Mouse (Mus musculus) erythroid progenitor cell, adult 5-6 weeks (primary cell): ENCODE data around the gene Gtf3c2. TPM values are rescaled to one million over a fixed set of nuclear protein-coding genes. Genes with fewer than 3 reads are reported as not detected.

Experiments used
- ATAC-seq: replicated peaks from 2 replicates; pipeline ENCODE4 v1.8.0; 2016; ENCODE audit warnings: moderate number of reproducible peaks, mild to moderate bottlenecking, moderate TSS enrichment, inconsistent platforms; ENCODE audit not compliant: poor library complexity, low FRiP score, severe bottlenecking
- total RNA-seq, 2 experiments: library from RNA; stranded (forward) in 1 of 2; stranded (reverse) in 1 of 2; fragments of 150-400 nt in 1 of 2; fragments of 186-747, 209-891 nt in 1 of 2; gene quantifications; 2 replicates each; pipeline versions ENCODE4 v1.2.3 to v1.2.4; 2015 to 2017; ENCODE audit warnings: low replicate concordance in 2 of 2

The Gtf3c2 gene
- total RNA-seq, 2 experiments from 2014 or later = 29.9 to 54.5 TPM

DNA sequence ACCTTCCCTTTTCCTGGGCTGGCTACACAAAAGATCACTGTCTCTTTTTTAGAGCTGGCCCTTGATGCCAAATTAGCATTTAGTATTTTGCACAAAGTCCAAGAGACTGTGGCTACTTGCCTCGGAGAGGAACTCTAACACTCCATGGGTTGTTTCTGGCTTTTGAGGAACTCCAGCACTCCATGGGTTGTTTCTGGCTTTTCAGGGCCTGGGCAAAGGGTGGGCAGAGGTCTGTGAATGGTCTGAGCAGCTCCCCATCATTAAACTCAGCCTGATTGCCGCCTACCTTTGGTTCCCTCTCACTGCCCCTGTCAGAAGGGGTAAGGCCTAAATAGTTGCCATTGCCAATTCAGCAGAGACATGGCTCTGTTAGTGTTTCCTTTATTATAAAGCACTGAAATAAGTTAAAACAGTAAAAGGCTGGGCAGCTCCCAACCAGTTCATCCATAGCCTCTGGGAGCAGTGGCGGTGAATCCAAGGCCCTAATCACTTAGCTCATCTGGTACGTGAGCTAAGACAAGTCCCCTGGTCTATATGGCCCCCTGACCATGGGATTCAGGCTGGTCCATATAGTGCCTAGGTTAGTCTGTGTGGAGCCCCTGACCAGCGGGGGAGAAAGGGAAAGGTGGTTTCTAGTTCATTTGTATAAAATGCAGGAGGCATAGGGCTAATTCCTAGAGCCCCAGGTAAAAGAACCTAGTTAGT is 18.8 kb upstream of the Gtf3c2 start:
- no peak for ATAC-seq

DNA sequence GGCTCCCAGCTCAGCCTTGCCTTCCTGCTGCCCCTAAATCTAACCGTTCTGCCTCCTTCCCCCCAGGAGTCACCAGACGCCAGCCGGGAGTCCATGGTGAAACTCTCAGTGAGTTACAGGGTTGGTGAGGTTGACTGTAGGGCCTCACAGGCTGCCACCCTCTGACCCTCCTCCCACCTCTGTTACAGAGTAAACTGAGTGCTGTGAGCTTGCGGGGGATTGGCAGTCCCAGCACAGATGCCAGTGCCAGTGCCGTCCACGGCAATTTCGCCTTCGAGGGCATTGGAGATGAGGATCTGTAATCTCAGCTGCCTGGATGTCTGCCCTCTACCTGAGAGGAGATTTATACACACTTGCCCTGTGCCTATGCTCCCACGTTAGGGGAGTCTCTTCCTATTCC is 18.2 kb upstream of the Gtf3c2 start:
- ATAC-seq = no peak

DNA sequence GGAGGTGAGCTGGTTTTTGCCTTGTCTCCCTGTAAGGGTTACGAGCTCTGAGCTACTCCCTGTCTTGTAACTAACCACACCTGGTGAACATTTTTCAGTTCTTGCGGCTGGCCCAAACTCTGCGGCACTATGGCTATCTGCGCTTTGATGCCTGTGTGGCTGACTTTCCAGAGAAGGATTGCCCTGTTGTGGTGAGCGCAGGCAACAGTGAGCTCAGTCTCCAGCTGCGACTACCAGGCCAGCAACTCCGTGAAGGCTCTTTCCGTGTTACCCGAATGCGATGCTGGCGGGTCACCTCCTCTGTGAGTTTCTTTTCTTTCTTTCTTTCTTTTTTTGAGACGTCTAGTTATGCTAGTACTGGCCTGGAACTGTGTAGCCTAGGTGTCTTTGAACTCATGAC is 17.1 kb upstream of the Gtf3c2 start:
- ATAC-seq = no peak

DNA sequence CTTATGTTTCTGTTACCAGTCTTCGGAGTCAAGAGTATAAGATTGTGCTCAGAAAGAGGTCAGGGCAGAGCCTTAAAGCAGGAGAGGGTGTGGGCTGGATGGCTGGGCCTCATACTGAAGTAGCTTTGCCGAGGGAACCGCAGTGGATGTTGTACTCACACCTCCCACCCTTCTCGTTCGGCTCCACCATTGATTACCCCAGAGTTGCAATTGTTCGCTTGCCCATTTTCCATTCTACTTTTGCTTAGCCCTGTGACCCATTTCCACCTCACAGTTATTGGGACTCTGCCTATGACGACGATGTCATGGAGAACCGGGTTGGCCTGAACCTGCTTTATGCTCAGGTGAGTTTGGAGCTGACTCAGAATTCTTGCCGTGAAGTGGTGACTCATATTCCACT is 16.3 kb upstream of the Gtf3c2 start:
- no peak for ATAC-seq

DNA sequence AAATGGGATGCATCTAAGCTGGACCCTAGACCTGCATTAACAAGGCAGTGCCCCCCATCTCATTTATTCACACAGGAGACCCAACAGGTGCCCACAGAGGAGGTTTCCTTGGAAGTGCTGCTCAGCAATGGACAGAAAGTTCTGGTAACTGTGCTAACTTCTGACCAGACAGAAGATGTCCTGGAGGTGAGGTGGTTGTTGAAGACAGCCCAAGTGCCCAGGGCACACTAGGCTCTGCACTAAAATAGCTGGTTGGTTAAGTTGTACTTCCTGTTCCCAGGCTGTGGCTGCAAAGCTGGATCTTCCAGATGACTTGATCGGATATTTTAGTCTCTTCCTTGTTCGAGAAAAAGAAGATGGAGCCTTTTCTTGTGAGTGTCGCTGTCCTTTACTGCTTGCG is 15.7 kb upstream of the Gtf3c2 start:
- no peak for ATAC-seq

DNA sequence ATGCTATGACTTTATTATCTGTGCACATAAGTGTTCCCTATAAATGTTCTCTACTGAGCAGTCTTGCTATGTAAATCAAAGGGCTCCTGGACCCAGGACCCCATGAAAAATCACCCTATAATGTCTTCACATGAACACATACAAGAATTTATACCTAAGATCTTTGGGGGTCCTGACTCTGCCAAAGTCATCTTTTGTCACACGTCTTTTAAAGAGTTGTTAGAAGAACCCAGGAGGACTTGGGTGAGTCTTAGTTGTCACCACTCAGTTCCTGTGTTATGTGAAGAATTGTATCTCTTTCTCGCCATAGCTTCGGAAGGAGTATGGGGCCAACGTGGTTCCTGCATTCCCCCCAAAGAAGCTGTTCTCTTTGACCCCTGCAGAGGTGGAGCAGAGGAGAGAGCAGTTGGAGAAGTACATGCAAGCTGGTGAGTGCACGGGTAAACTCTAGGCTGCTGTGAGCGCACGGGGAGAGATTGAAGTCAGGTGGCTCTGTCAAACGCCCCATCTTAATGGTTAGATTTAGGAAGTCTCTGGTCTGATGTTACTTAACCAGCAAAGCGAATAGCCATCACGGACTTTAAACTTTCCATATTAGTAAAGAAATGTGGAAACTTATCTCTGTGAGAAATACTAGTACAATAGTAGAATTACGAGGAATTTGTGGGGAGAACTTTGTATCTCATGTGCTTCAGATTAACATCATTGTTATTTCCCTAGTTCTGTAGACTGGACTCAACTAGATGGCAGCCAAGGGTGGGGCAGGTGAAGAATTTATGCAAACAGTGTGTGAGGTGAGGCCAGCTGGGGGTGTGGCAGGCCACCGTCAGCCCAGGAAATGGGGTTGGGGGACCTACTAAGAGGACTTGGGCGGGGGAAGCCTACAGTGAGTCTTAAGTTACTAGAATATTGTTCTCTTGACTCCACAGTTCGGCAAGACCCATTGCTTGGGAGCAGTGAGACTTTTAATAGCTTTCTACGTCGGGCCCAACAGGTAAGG is 14.8 kb upstream of the Gtf3c2 start:
- ATAC-seq = no peak

DNA sequence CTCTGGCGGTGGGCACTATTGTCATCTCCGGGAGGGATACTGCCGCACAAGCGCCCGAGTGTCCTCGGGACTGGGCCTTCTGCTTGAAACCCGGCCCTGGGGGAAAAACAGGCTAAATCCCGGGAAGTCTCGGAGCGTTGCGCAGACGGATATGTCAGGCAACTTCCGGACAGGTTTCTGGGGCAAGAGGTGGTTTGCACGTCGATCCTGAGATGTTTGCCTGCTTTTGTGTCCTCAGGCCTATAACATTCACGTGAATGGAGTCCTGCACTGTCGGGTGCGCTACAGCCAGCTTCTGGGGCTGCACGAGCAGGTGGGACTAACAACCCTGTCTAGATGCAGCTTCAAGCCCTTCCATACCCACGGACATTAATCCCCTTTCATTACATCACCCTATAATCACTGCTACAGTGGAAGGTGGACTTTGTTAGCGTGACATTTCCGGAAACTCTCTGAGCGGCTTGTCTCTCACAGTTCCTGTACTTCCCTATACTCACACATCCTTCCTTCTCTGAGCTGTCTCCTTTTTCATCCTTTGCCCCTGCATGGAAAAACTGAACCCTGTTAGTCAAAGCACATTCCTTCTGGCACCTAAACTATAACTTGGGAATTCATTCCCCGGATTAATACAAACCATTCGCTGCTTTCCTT is 13.8 kb upstream of the Gtf3c2 start:
- ATAC-seq = peak; percentile 11; the same call in 1 of the 2 replicates

DNA sequence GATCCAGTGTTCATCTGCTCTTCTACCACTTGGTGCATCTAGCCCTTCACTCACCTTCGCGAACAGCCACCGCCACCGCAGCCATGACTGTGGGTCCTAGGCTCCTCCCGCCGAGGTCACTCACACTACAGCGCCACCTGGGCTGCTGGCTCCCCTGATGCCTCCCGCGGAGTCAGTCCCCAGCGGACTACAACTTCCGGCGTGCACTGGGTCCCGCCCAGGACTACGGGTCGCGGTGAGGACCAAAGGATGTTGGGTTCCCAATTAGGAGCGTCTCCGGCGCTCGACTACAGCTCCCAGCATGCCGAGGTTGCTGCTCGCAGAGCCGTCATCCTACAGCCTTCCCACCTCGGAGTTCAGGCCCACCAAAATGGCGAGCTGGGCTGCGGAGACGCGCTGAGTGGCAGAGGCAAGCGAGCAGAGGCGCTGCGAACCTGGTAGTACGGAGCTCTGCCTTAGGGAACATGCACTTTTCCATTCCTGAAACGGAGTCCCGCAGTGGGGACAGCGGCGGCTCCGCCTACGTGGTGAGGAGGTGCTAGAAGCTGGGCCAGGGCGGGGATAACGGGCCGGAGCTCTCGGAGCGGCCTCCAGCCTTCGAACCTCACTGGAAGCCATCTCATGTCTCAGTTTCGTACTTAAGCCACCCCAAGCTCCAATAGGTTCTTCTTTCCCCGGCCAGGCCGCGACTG is 13.1 kb upstream of the Gtf3c2 start, which contains the start of the genes Snx17 and Eif2b4:
Snx17 (plus strand) TSS at position 289 of the 692 bp plus-strand sequence.
Eif2b4 (minus strand) TSS at position 492 of the 692 bp plus-strand sequence.
- ATAC-seq = peak; percentile 88

DNA sequence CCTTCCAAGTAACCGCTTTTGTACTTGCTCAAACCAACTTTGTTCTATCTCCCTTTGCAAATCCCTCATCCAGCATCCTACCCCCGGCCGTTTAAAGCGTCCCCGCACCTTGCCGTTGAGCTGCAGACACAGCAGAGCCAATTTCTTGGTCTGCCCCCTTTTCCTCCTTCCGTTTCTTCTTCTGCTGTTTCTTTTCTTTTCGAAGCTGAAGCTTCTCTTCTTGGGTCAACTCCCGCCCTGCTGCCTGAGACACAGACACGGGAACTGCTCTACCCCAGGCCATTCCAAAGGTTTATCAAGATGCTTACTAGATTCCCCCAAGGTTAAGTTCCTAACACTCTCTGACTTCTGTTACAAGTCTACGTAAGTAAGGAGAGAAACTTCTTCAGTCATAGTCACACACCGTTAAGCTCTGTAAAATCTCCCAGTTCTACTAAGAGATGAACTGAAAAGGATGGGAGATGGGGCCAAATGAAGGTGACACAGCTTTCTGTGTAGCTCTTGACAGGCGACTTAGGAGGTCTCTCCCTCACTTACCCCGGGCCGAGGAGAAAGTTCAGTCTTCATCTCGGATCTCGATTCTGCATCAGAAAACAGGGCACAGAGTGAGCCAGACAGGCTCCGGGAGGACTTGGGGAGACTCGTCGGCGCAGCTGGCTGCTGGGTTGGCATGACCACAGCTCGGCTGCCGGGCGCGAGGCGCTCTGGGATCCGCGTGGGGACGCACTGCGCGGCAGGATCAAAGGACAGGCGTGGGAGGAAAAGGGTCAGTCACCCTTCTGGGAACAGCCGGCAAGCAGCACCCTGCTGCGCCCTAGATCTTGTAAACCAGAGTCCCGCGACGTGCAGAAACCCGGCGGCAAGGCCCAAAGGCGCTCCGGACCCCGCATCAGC is 12.3 kb upstream of the Gtf3c2 start:
- peak; percentile 60 for ATAC-seq

DNA sequence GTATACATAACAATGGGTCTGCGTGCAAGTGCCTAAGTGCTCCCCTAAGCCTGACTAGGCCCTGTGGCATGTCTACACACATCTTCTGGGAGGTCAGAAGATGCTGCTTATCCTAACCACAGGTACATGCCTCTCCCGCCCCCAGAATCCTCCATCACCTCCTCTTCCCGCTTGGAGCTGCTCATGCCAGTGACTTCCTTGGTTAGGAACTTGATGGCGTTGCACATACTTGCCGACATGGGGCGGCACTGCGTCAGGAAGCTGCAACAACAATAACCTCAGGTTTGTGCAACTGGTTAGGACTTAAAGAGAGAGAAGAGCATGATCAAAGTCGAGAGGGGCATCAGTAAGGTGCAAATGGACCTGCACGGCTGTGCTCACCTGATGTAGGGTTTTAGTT is 10.3 kb upstream of the Gtf3c2 start:
- ATAC-seq = no peak

DNA sequence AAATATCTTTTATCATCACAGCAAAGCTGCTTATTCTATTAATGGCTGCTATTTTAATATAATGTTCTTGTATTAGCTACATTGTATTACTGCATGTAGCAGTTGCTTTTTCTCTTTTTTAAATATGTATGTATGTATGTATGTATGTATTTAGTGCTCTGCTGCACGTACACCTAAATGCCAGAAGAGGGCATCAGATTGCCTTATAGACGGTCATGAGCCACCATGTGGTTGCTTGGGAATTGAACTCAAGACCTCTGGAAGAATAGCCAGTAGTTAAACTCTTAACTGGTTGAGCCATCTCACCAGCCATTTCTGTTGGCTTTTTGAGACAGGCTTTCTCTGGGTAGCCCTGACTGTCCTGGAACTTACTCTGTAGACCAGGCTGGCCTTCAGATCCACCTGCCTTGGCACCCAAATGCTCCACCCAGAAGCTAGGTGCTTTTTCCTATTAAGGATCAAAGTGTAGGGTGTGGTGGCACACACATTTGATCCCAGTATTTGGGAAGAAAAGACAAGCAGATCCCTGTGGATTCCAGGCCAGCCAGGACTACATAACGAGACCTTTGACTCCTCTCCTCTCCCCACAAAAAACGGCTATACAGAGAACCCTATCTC is 8.4 kb upstream of the Gtf3c2 start:
- ATAC-seq = no peak

DNA sequence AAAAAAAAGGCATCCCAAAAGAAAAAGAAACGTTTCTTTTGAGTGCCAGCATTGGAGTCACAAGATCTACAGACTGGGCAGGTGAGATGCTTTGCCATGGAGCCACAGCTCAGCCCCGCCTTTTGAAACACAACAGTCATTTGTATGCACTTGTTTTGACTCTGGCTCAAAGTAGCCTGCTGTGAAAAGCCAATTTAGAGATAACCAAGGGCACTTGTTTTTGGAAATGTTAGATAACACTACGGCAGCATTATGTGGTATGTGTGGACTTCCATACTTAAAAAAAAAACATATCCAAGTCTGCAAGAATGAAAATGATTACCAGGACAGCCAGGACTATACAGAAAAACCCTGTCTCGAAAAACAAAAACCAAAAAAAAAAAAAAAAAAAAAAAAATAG is 3.7 kb upstream of the Gtf3c2 start:
- peak; percentile 50 for ATAC-seq

DNA sequence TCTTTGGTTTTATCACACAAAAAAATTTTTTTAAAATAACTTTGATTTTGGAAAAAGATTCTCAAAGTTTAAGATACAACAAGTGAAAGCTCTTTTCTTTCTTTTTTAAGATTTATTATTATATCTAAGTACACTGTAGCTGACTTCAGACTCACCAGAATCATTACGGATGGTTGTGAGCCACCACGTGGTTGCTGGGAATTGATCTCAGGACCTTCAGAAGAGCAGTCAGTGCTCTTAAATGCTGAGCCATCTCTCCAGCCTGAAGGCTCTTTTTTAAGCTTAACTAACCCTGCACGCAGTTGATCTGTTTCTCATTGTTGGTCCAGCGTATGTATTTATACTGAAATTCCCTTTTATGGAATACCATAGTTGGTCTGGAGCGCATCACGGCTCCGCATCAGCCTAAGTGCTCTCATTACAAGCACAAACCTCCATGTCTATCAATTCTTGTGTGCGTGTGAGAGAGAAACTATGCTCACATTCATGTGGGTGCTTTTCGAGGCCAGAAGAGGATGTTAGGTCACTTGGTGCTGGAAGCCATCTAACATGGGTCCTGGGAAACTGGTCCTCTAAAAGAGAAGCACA is 1.3 kb upstream of the Gtf3c2 start:
- no peak for ATAC-seq

DNA sequence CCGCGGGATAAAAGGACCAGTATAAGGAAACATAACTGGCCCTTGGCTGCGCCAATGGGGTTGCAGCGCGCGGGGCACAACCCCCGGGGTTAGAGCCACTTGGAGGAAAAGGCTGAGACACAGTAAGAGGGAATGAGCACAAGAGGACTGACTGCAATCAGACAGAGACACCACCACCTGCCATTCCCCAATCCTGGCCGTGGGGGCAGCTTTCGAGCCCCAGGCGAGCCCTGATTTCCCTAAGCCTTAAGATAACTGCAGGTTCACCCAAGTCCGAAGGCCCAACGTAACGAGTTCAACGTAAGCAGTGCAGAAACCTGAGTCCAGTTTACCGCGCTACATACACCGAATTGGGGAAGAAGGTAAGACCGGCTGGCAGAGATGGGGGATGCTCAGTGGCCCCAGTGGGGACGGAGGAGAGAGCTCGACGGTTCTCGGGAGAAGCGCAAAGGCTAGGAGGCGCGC is 611 bp downstream of the Gtf3c2 start:
- peak; percentile 58 for ATAC-seq

DNA sequence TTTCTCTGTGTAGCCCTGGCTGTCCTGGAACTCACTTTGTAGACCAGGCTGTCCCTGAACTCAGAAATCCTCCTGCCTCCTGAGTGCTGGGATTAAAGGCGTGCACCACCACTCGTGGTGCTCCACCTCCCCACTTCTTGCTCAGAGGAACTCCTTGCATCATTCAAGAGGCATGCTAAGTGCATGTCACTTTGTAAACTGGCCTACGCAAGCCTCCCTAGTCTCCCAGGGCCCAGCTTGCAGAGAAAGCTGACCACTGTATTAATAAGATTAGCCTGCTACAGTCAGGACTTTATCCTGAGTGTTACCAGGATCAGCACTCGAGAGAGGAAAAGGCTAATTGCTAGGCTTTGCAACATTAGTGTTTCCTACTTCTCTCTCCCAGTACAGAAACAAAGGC is 11.3 kb downstream of the Gtf3c2 start:
- no peak for ATAC-seq

DNA sequence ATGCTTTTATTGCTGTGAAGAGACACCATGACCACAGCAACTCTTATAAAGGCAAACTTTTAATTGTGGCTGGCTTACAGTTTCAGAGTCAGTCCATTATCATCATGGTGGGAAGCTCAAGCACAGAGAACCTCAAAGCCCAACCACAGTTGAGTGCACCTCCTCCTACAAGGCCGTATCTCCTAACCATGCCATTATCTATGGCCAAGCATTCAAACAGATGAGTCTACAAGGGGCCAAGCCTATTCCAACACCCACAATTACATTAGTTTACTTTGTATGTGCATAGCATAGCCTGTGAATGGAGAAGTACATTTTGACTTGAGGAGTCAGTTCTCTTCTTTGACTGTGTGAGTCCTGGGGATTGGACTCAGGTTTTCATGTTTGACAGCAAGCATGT is 15.1 kb downstream of the Gtf3c2 start:
- no peak for ATAC-seq

DNA sequence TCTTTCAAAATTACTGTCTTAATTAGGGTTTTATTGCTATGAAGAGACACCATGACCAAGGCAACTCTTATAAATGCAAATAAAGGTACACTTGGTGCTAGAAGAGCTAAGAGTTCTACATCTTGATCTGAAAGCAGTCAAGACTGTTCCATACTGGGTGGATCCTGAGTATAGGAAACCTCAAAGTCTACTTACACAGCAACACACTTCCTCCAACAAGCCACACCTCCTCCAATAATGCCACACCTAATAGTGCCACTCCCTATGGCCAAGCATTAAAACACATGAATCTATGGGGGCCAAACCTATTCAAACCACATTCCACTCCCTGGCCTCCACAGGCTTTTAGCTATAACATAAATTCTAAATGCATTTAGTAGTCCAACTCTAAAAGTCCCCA is 17.5 kb downstream of the Gtf3c2 start:
- ATAC-seq = no peak

DNA sequence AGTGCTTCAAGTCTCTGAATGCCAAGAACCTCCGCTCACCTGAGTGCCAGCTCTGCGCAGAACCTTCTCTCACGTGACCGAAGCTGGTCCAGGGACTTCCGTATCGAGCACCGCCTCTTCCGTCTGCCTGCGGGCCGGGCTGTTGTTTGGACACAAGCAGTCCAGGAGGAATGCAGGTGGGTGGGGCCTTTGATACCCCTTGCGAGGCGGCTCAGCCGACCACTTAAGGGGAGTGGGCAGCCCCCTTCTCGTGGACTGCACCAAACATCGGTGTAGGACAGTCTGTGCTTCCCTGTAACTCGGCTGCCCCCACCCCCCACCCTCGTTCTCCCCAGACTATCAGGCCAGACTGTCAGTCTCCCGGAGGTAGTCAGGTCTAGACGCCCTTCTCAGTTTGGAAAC is 25.8 kb downstream of the Gtf3c2 start, which contains the start of gene Mpv17:
Mpv17 (minus strand) TSS at position 100 of the 402 bp plus-strand sequence.
- peak; percentile 98 for ATAC-seq
